Mouse (Mus musculus): Measurements from ENCODE around the gene Itga9.

Itga9 gene

GRCm38 (mm10) chr9:118606148-118606816, at the start of gene Itga9:
Gene Itga9 (plus strand): TSS chr9:118606690.
- peak; percentile 89 for DNase-seq

GRCm38 (mm10) chr9:118556951-118557780, 49.3 kb upstream of the Itga9 start:
- peak; percentile 62 for DNase-seq

- no peak for DNase-seq
These were observed 43.1 kb upstream of the Itga9 start for GRCm38 (mm10) chr9:118563356-118563755.

GRCm38 (mm10) chr9:118563866-118564265, 42.6 kb upstream of the Itga9 start:
- no peak for DNase-seq

- DNase-seq: no peak
These were observed 41.8 kb upstream of the Itga9 start for GRCm38 (mm10) chr9:118564696-118565095.

- no peak for DNase-seq
These were observed 37.2 kb upstream of the Itga9 start for GRCm38 (mm10) chr9:118569328-118569727.

- no peak for DNase-seq
These were observed 35.6 kb upstream of the Itga9 start for GRCm38 (mm10) chr9:118570865-118571264.

- no peak for DNase-seq
These were observed 34.8 kb upstream of the Itga9 start for GRCm38 (mm10) chr9:118571701-118572100.

GRCm38 (mm10) chr9:118574911-118575310, 31.6 kb upstream of the Itga9 start:
- DNase-seq: no peak

- no peak for DNase-seq
These were observed 26.1 kb upstream of the Itga9 start for GRCm38 (mm10) chr9:118580371-118580770.

GRCm38 (mm10) chr9:118582757-118583156, 23.7 kb upstream of the Itga9 start:
- DNase-seq: no peak

GRCm38 (mm10) chr9:118584838-118585237, 21.7 kb upstream of the Itga9 start:
- DNase-seq: no peak

GRCm38 (mm10) chr9:118585998-118586397, 20.5 kb upstream of the Itga9 start:
- no peak for DNase-seq

- no peak for DNase-seq
These were observed 19.4 kb upstream of the Itga9 start for GRCm38 (mm10) chr9:118587115-118587514.

- peak; percentile 36 for DNase-seq
These were observed 17.2 kb upstream of the Itga9 start for GRCm38 (mm10) chr9:118589249-118589648.

GRCm38 (mm10) chr9:118590230-118590629, 16.3 kb upstream of the Itga9 start:
- no peak for DNase-seq

GRCm38 (mm10) chr9:118591633-118592032, 14.9 kb upstream of the Itga9 start:
- no peak for DNase-seq

GRCm38 (mm10) chr9:118592585-118593249, 13.8 kb upstream of the Itga9 start:
- peak; percentile 71 for DNase-seq

- DNase-seq: no peak
These were observed 13.0 kb upstream of the Itga9 start for GRCm38 (mm10) chr9:118593443-118593842.

GRCm38 (mm10) chr9:118596767-118597166, 9.7 kb upstream of the Itga9 start:
- DNase-seq: no peak

- DNase-seq: peak; percentile 40
These were observed 6.1 kb upstream of the Itga9 start for GRCm38 (mm10) chr9:118600393-118600792.

- no peak for DNase-seq
These were observed 3.9 kb upstream of the Itga9 start for GRCm38 (mm10) chr9:118602576-118602975.

GRCm38 (mm10) chr9:118606817-118607371, 404 bp downstream of the Itga9 start:
- DNase-seq: peak; percentile 50
